Mouse (Mus musculus) ES-Bruce4 (cell line): ENCODE results near the gene Hpf1. TPM values are rescaled to one million over a fixed set of nuclear protein-coding genes. Genes with fewer than 3 reads are reported as not detected.
A peak's percentile ranks its signal among the peaks of the same experiment; 100 is the strongest.

Experiments used
- H3K27ac ChIP-seq: 2 replicates; pipeline ENCODE4 v1.5.1; 2012; ENCODE audit warnings: low read length, inconsistent platforms; ENCODE audit not compliant: insufficient read depth
- H3K27me3 ChIP-seq: 2 replicates; pipeline ENCODE4 v1.6.1; 2012; ENCODE audit warnings: mild to moderate bottlenecking, low read length, inconsistent platforms; ENCODE audit not compliant: control insufficient read depth, poor library complexity, insufficient read depth, severe bottlenecking
- H3K36me3 ChIP-seq: 2 replicates; pipeline ENCODE4 v1.6.1; 2012; ENCODE audit warnings: inconsistent platforms, mild to moderate bottlenecking, low read length, moderate library complexity; ENCODE audit not compliant: control insufficient read depth, poor library complexity, insufficient read depth, severe bottlenecking
- H3K4me1 ChIP-seq: one replicate; pipeline ENCODE4 v1.8.1; 2011; ENCODE audit warnings: low read length; ENCODE audit not compliant: control insufficient read depth, insufficient read depth
- H3K4me3 ChIP-seq: 2 replicates; pipeline ENCODE4 v1.5.1; 2011; ENCODE audit warnings: low read depth, mild to moderate bottlenecking, low read length
- H3K9ac ChIP-seq: 2 replicates; pipeline ENCODE4 v1.6.1; 2012; ENCODE audit warnings: low read depth, mild to moderate bottlenecking, inconsistent platforms; ENCODE audit not compliant: poor library complexity, severe bottlenecking
- H3K9me3 ChIP-seq: replicated peaks from 2 replicates; pipeline ENCODE4 v1.6.1; 2012; ENCODE audit warnings: mild to moderate bottlenecking, low read length, inconsistent platforms; ENCODE audit not compliant: control insufficient read depth, poor library complexity, insufficient read depth, severe bottlenecking
- CTCF ChIP-seq: IDR thresholded peaks from one replicate; pipeline ENCODE4 v1.8.1; 2011; ENCODE audit warnings: low read depth, low read length
- EP300 ChIP-seq: IDR thresholded peaks from 2 replicates; pipeline ENCODE4 v1.6.1; 2011; ENCODE audit warnings: low read depth, low read length; ENCODE audit not compliant: insufficient read depth
- POLR2A ChIP-seq: IDR thresholded peaks from one replicate; pipeline ENCODE4 v1.8.1; 2011; ENCODE audit warnings: low read length; ENCODE audit not compliant: insufficient read depth
- polyA plus RNA-seq: library from polyadenylated mRNA; stranded (reverse); fragments of >200 nt; gene quantifications from 2 replicates; pipeline ENCODE4 v1.2.4, GENCODE M21; 2011; ENCODE audit warnings: low read depth; ENCODE audit not compliant: missing spikeins, insufficient read depth, insufficient read length

The Hpf1 gene
- 96.8 and 108 TPM in 2 replicates for polyA plus RNA-seq

- no peak within 1 kb of the TSS for H3K27ac ChIP-seq
- no peaks in the 10 kb centered on the region for H3K4me1 ChIP-seq
- peak within 1 kb of the TSS; percentile 88 for H3K9ac ChIP-seq
- H3K9me3 ChIP-seq: no peaks in the 10 kb centered on the region
- H3K4me3 ChIP-seq: peak within 1 kb of the TSS; percentile 96
- peaks cover 14% of the 10 kb centered on the region for H3K36me3 ChIP-seq
- TF ChIP-seq POLR2A (peak; percentile 40), EP300 (no peak), CTCF (no peak)
- H3K27me3 ChIP-seq: no peaks in the 10 kb centered on the region; the same call in 1 of the 2 replicates
Measured at GRCm38 (mm10) chr8:60889843-60890519, at the start of gene Hpf1. Hpf1 (plus strand) TSS chr8:60890418.

GRCm38 (mm10) chr8:60842388-60842787 is 47.8 kb upstream of the Hpf1 start:
- Histone ChIP-seq H3K27ac (no peak overlapping the region), H3K4me1 (no peaks in the 10 kb centered on the region), H3K36me3 (no peaks in the 10 kb centered on the region)

GRCm38 (mm10) chr8:60857559-60857958 is 32.7 kb upstream of the Hpf1 start:
- Histone ChIP-seq H3K9me3 (no peaks in the 10 kb centered on the region), H3K27me3 (no peaks in the 10 kb centered on the region), H3K4me1 (no peaks in the 10 kb centered on the region), H3K27ac (no peak overlapping the region), H3K9ac (no peak overlapping the region), H3K36me3 (no peaks in the 10 kb centered on the region), H3K4me3 (no peak overlapping the region)
- no peak for TF ChIP-seq POLR2A
- TF ChIP-seq CTCF: no peak
- TF ChIP-seq EP300: no peak

More at GRCm38 (mm10) chr8:60842388-60842787, 47.8 kb upstream of the Hpf1 start:
- Histone ChIP-seq H3K4me3 (no peak overlapping the region), H3K27me3 (no peaks in the 10 kb centered on the region), H3K9ac (no peak overlapping the region), H3K9me3 (peaks cover 12% of the 10 kb centered on the region)
- no peak for TF ChIP-seq POLR2A
- no peak for TF ChIP-seq CTCF
- TF ChIP-seq EP300: no peak

GRCm38 (mm10) chr8:60858091-60858490 is 32.1 kb upstream of the Hpf1 start:
- TF ChIP-seq POLR2A: no peak
- TF ChIP-seq CTCF: no peak
- TF ChIP-seq EP300: no peak
- Histone ChIP-seq H3K9ac (no peak overlapping the region), H3K36me3 (no peaks in the 10 kb centered on the region), H3K9me3 (no peaks in the 10 kb centered on the region), H3K4me3 (no peak overlapping the region), H3K4me1 (no peaks in the 10 kb centered on the region), H3K27me3 (no peaks in the 10 kb centered on the region), H3K27ac (no peak overlapping the region)

- Histone ChIP-seq H3K9me3 (no peaks in the 10 kb centered on the region), H3K27ac (peak overlapping the region; percentile 36; the same call in 1 of the 2 replicates), H3K36me3 (no peaks in the 10 kb centered on the region), H3K4me1 (no peaks in the 10 kb centered on the region), H3K9ac (no peak overlapping the region), H3K4me3 (no peak overlapping the region), H3K27me3 (no peaks in the 10 kb centered on the region)
- TF ChIP-seq CTCF: no peak
- TF ChIP-seq POLR2A: no peak
- TF ChIP-seq EP300: no peak
Measured at GRCm38 (mm10) chr8:60858911-60859476, 31.2 kb upstream of the Hpf1 start.

- Histone ChIP-seq H3K9ac (no peak overlapping the region), H3K27me3 (no peaks in the 10 kb centered on the region), H3K36me3 (no peaks in the 10 kb centered on the region), H3K27ac (no peak overlapping the region; the same call in 1 of the 2 replicates), H3K9me3 (no peaks in the 10 kb centered on the region), H3K4me1 (no peaks in the 10 kb centered on the region), H3K4me3 (no peak overlapping the region)
- TF ChIP-seq EP300 (no peak), POLR2A (no peak), CTCF (no peak)
Measured at GRCm38 (mm10) chr8:60859605-60860004, 30.6 kb upstream of the Hpf1 start.
